Mouse (Mus musculus) heart, adult 18-20 months (tissue): ENCODE data around the gene Olfr1494. TPM values are rescaled to one million over a fixed set of nuclear protein-coding genes. Genes with fewer than 3 reads are reported as not detected.

Source experiments
- DNase-seq, 2 experiments: peaks; one replicate each; pipeline ENCODE4 v3.0.0; 2021 to 2022; ENCODE audit warnings: mixed read lengths in 1 of 2
- long read RNA-seq, 2 experiments: library from polyadenylated mRNA; stranded (forward); transcript quantifications; one replicate each; pipeline ENCODE4 v2.0.0; 2021
- total RNA-seq, 2 experiments: library from RNA; stranded (reverse); gene quantifications; 2 replicates each; pipeline ENCODE4 v1.2.3; 2021

The Olfr1494 gene
- not detected for total RNA-seq
- long read RNA-seq, experiment 1: 0 reads
- long read RNA-seq, experiment 2: 0 reads

DNA sequence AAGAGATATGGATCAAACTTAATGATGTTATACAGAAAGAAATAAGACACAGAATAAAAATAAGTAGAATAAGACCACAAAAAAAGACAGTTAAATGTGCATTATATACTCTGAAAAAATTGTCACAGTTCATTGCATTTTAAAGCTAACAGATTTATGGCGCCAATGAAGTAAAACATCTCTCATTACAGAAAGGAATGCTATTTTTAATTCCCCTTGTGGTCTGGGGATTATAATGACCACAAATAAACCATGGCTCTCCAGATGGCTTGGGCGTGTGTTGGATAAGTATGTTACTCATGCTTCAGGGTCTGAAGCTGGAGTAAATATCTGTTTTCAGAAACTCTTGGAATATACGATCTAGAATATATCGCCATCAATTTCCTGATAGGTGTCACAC lies at the start of gene Olfr1494:
Olfr1494 (plus strand) TSS at position 301 of the 400 bp plus-strand sequence.
- DNase-seq: no peak

DNA sequence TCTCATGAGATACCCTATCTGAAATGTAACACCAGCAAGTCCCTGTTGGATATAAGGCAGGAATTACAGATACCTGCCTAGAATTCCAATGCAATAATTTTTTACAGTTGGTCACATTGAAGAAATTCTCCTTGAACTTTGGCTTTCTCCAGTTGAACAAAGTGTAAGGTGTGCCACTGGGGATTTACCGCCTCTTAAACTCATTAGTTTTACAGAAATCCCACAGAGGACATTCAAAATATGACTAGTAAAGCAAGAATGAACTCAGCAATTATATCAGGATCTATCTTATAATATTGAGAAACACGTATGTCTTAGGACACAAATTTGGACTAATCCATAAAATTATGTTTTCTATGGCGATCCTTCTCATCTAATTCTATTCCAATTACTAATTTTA lies 42.6 kb upstream of the Olfr1494 start, which contains the start of gene Olfr1491:
Olfr1491 (plus strand) TSS at position 301 of the 400 bp plus-strand sequence.
- no peak for DNase-seq

DNA sequence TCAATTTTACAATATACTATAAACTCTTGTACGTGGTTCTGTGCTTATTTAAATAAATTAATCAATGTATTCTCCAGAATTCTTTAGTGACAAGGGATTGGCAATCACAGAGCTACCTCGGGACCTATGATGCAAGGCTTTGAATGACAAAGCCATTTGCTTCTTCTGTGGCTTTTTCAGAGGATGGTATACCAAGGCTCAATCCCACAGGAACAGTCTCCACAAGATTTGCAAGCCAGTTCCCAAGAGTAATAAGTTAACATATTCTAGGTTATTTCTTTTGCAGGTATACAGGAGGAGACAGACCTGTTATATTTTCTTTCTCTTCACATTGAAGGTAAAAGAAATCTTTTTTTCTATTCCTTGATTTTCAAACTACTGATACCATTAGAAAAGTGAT lies 16.6 kb upstream of the Olfr1494 start, which contains the start of gene Olfr1493-ps1:
Olfr1493-ps1 (plus strand) TSS at position 301 of the 400 bp plus-strand sequence.
- no peak for DNase-seq

DNA sequence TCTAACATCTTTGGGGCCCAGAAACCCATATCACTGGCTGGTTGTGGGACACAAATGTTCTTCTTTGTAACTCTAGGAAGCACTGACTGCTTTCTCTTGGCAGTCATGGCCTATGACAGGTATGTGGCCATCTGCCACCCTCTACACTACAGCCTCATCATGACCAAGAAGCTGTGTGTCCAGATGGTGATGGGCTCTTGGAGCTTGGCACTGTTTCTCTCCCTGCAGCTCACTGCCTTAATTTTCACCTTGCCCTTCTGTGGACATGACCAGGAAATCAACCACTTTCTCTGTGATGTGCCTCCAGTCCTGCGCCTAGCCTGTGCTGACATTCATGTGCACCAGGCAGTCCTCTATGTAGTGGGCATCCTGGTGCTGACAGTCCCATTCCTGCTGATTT lies 9.8 kb downstream of the Olfr1494 start:
- DNase-seq: no peak

DNA sequence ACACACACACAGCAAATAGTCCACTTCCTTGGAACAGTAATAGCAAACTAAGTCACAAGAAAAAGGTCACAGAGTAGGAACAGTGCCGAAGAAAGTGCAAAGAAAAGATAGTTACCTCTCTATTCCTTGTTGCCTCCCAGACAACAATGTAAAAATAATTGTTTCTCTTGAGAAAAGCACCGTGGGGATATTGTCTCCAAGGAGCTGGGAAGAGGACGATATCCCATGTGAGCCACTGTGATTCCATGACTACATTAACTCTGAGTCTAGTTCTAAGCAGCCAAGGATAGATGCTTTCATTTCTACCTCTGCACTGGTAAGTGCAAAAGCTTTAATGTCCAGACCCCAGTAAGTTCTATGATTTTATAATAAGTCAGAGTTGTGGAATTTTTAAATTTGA lies 24.8 kb downstream of the Olfr1494 start, which contains the start of gene Olfr1495:
Olfr1495 (plus strand) TSS at position 301 of the 400 bp plus-strand sequence.
- no peak for DNase-seq

DNA sequence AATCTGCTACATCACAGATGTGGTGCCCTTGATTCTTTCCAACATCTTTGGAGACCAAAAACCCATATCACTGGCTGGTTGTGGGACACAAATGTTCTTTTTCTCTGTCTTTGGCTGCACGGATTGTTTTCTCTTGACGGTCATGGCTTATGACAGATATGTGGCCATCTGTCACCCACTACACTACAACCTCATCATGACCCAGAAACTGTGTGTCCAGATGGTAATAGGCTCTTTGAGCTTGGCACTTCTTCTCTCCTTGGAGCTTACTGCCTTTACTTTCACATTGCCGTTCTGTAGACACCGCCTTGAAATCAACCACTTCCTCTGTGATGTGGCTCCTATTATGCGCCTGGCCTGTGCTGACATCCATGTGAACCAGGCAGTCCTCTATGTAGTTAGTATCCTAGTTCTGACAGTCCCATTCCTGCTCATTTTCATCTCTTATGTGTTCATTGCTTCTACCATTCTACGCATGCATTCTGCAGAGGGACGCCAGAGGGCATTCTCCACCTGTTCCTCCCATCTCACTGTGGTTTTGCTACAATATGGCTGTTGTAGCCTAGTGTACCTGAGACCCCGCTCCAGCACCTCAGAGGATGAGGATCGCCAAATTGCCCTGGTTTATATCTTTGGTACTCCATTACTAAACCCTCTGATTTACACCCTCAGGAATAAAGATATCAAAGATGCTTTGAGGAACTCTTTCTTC lies 29.2 kb downstream of the Olfr1494 start:
- DNase-seq: no peak

DNA sequence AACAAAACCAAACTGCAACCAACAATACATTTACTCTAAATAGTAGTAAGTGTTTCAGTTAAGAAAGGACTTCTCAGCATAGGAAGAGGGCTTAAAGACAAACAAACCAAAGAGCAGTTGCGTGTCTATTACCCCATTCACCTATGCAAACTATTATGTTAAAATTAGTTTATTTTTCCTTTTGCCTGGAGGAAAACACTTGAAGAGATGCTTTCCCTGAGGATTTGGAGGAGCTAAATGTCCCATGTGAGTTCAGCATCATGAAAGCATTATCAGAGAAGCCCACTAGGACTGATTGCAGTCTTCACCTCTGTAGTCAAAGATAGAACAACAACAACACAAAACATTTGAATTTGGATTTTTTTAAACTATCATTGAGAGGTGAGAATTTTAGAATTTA lies 38.0 kb downstream of the Olfr1494 start, which contains the start of gene Olfr1496:
Olfr1496 (plus strand) TSS at position 301 of the 400 bp plus-strand sequence.
- DNase-seq: no peak

DNA sequence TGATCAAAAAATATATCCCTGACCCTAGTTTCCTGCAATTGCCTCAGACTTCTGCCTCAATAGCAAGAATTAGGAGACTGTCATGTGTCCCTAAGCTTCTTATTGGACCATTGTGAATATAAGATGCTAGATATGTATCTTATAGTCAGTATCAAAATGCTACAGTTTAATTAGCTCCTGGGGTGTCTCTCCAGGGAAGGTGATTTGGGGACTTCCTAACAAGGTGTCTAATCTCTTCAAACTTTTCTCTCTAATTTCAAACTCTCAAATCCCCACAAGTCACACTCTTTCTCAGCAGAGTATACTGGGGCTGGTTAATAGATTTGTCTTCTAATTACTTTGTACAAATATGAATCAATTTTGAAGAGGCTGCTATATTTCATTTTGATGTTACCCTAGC lies 58.6 kb downstream of the Olfr1494 start, which contains the start of gene Olfr1497:
Olfr1497 (minus strand) TSS at position 101 of the 400 bp plus-strand sequence.
- DNase-seq: no peak

Other genes with a start within 250 kb of the Olfr1494 start
- not detected for gene Olfr1477, start 239.2 kb upstream of the Olfr1494 start, total RNA-seq
- not detected for gene Olfr1480, start 211.8 kb upstream of the Olfr1494 start, total RNA-seq
- not detected for gene Olfr1484, start 156.2 kb upstream of the Olfr1494 start, total RNA-seq
- not detected for gene Olfr1487, start 122.4 kb upstream of the Olfr1494 start, total RNA-seq
- gene Olfr1489, start 108.1 kb upstream of the Olfr1494 start, total RNA-seq: not detected
- gene Olfr1490, start 88.6 kb upstream of the Olfr1494 start, total RNA-seq: not detected
- not detected for gene Olfr1491, start 42.5 kb upstream of the Olfr1494 start, total RNA-seq
- not detected for gene Olfr1493-ps1, start 16.4 kb upstream of the Olfr1494 start, total RNA-seq
- not detected for gene Olfr1495, start 24.9 kb downstream of the Olfr1494 start, total RNA-seq
- gene Olfr1496, start 38.1 kb downstream of the Olfr1494 start, total RNA-seq: not detected
- not detected for gene Olfr1497, start 58.5 kb downstream of the Olfr1494 start, total RNA-seq
- gene Olfr1499, start 79.7 kb downstream of the Olfr1494 start, total RNA-seq: not detected
- gene Olfr1500, start 90.8 kb downstream of the Olfr1494 start, total RNA-seq: not detected
- not detected for gene Olfr1501, start 111.0 kb downstream of the Olfr1494 start, total RNA-seq
- not detected for gene Olfr1502, start 122.1 kb downstream of the Olfr1494 start, total RNA-seq
- not detected for gene Olfr1504, start 158.2 kb downstream of the Olfr1494 start, total RNA-seq
- not detected for gene Olfr1505, start 173.8 kb downstream of the Olfr1494 start, total RNA-seq